Mouse (Mus musculus): ENCODE data around the gene Edf1. TPM values are rescaled to one million over a fixed set of nuclear protein-coding genes. Genes with fewer than 3 reads are reported as not detected.

The Edf1 gene
- polyA plus RNA-seq, 1 experiment from 2014 or later = 496 TPM

DNA sequence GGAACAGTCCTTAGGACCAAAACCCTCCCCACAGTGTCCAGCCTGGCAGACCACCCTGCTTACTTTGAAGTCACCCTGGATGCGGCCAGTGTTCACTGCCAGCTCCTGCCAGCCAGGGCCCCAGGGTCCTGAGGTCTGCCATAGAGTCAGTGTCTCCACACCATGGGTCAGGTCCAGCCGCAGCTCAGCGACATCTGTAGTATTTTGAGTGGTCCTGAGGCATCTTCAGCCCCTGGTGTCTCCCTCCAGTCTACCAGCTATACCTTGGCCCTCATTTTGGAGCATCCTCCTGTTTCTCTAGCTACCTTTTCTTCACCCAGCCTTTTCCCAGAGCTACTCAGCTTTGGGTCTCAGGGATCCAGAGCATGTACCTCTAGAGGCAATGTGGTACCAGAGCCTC is 11.7 kb downstream of the Edf1 start:
- TF ChIP-seq CTCF (IDR thresholded peaks at IDR 0.05; ENCODE audit: low read depth) = no peak
- H3K36me3 ChIP-seq (ENCODE audit: control insufficient read depth, insufficient read depth) = peaks cover 51% of the 10 kb centered on the region
- H3K9ac ChIP-seq (ENCODE audit: low read depth, low read length) = peak overlapping the region; percentile 51; the same call in 1 of the 2 replicates
- peak overlapping the region; percentile 64 for H3K4me2 ChIP-seq (replicated peaks; ENCODE audit: low read depth)
- peak overlapping the region; percentile 46 for H3K4me3 ChIP-seq (ENCODE audit: low read depth, low read length)
- WGBS = 70% methylated on average over 3 of the region's 3 CpGs
- no peaks in the 10 kb centered on the region for H3K9me3 ChIP-seq (ENCODE audit: control insufficient read depth)
- ATAC-seq = no peak
- peak overlapping the region; percentile 91 for H3K27ac ChIP-seq (ENCODE audit: low read depth, low read length)
- H3K27me3 ChIP-seq (replicated peaks; ENCODE audit: control insufficient read depth, insufficient read depth, low read length) = no peaks in the 10 kb centered on the region
- 0 out of 2 replicates have a peak, but pooled peaks cover 3% of the 10 kb centered on the region for H3K4me1 ChIP-seq (replicated peaks; ENCODE audit: control insufficient read depth, insufficient read depth, low read length)

GRCm38 (mm10) chr2:25571221-25571620 is 13.6 kb downstream of the Edf1 start:
- H3K36me3 ChIP-seq (ENCODE audit: control insufficient read depth, insufficient read depth) = peaks cover 32% of the 10 kb centered on the region
- peak overlapping the region; percentile 91 for H3K27ac ChIP-seq (ENCODE audit: low read depth, low read length)
- H3K27me3 ChIP-seq (replicated peaks; ENCODE audit: control insufficient read depth, insufficient read depth, low read length) = 0 out of 2 replicates have a peak, but pooled peaks cover under 1% of the 10 kb centered on the region
- peak overlapping the region; percentile 46 for H3K4me3 ChIP-seq (ENCODE audit: low read depth, low read length)
- TF ChIP-seq CTCF (IDR thresholded peaks at IDR 0.05; ENCODE audit: low read depth) = no peak
- peaks cover 9% of the 10 kb centered on the region; the same call in 1 of the 2 replicates for H3K4me1 ChIP-seq (replicated peaks; ENCODE audit: control insufficient read depth, insufficient read depth, low read length)
- H3K9ac ChIP-seq (ENCODE audit: low read depth, low read length) = peak overlapping the region; percentile 51
- H3K9me3 ChIP-seq (ENCODE audit: control insufficient read depth) = no peaks in the 10 kb centered on the region
- peak overlapping the region; percentile 64 for H3K4me2 ChIP-seq (replicated peaks; ENCODE audit: low read depth)
- ATAC-seq = peak; percentile 53
- WGBS = 49% methylated on average over 4 of the region's 4 CpGs

GRCm38 (mm10) chr2:25573068-25573467 is 15.4 kb downstream of the Edf1 start:
- ATAC-seq = peak; percentile 44
- no peaks in the 10 kb centered on the region for H3K9me3 ChIP-seq (ENCODE audit: control insufficient read depth)
- H3K4me1 ChIP-seq (replicated peaks; ENCODE audit: control insufficient read depth, insufficient read depth, low read length) = peaks cover 18% of the 10 kb centered on the region; the same call in 1 of the 2 replicates
- 35% methylated on average over 2 of the region's 2 CpGs for WGBS
- peaks cover 18% of the 10 kb centered on the region for H3K36me3 ChIP-seq (ENCODE audit: control insufficient read depth, insufficient read depth)
- H3K4me2 ChIP-seq (replicated peaks; ENCODE audit: low read depth) = peak overlapping the region; percentile 89
- 0 out of 2 replicates have a peak, but pooled peaks have one; percentile 4 for TF ChIP-seq CTCF (IDR thresholded peaks at IDR 0.05; ENCODE audit: low read depth)
- H3K9ac ChIP-seq (ENCODE audit: low read depth, low read length) = no peak overlapping the region
- H3K27me3 ChIP-seq (replicated peaks; ENCODE audit: control insufficient read depth, insufficient read depth, low read length) = peaks cover 18% of the 10 kb centered on the region
- H3K4me3 ChIP-seq (ENCODE audit: low read depth, low read length) = peak overlapping the region; percentile 50; the same call in 1 of the 2 replicates
- peak overlapping the region; percentile 91 for H3K27ac ChIP-seq (ENCODE audit: low read depth, low read length)

DNA sequence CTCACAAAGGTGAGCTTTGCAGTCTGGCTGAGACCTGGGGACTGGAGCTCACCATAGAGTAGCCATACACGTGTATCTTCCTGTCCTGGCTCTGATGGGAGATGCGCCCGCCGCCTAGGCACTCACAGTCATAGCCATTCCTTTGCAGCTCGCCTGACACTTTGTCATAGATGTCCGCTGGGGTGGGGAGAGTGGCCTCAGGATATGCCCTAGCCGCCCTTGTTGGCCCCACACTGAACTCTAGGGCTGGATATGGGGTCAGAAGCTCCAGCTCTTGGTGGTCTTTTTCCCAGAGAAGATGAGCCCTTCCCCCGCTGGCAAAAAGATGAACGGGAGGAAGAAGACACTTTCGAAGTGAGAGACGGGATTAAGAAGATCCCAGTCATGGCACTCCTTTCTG is 16.5 kb downstream of the Edf1 start:
- ATAC-seq = no peak
- WGBS = 5% methylated on average over 11 of the region's 11 CpGs
- no peaks in the 10 kb centered on the region for H3K9me3 ChIP-seq (ENCODE audit: control insufficient read depth)
- H3K4me2 ChIP-seq (replicated peaks; ENCODE audit: low read depth) = peak overlapping the region; percentile 89
- no peak for TF ChIP-seq CTCF (IDR thresholded peaks at IDR 0.05; ENCODE audit: low read depth)
- H3K4me3 ChIP-seq (ENCODE audit: low read depth, low read length) = peak overlapping the region; percentile 50
- H3K27ac ChIP-seq (ENCODE audit: low read depth, low read length) = peak overlapping the region; percentile 91
- peaks cover 29% of the 10 kb centered on the region for H3K27me3 ChIP-seq (replicated peaks; ENCODE audit: control insufficient read depth, insufficient read depth, low read length)
- H3K9ac ChIP-seq (ENCODE audit: low read depth, low read length) = peak overlapping the region; percentile 61
- peaks cover 9% of the 10 kb centered on the region; the same call in 1 of the 2 replicates for H3K36me3 ChIP-seq (ENCODE audit: control insufficient read depth, insufficient read depth)
- H3K4me1 ChIP-seq (replicated peaks; ENCODE audit: control insufficient read depth, insufficient read depth, low read length) = peaks cover 25% of the 10 kb centered on the region; the same call in 1 of the 2 replicates

- WGBS = under 1% methylated on average over 40 of the region's 45 CpGs
- H3K4me2 ChIP-seq (replicated peaks; ENCODE audit: low read depth) = peak within 1 kb of the TSS; percentile 89
- no peaks in the 10 kb centered on the region for H3K9me3 ChIP-seq (ENCODE audit: control insufficient read depth)
- peaks cover 3% of the 10 kb centered on the region; the same call in 1 of the 2 replicates for H3K36me3 ChIP-seq (ENCODE audit: control insufficient read depth, insufficient read depth)
- H3K9ac ChIP-seq (ENCODE audit: low read depth, low read length) = peak within 1 kb of the TSS; percentile 61
- peak; percentile 88 for ATAC-seq
- H3K27ac ChIP-seq (ENCODE audit: low read depth, low read length) = peak within 1 kb of the TSS; percentile 91
- peaks cover 35% of the 10 kb centered on the region for H3K27me3 ChIP-seq (replicated peaks; ENCODE audit: control insufficient read depth, insufficient read depth, low read length)
- no peak; the same call in 1 of the 2 replicates for TF ChIP-seq CTCF (IDR thresholded peaks at IDR 0.05; ENCODE audit: low read depth)
- H3K4me1 ChIP-seq (replicated peaks; ENCODE audit: control insufficient read depth, insufficient read depth, low read length) = peaks cover 29% of the 10 kb centered on the region; the same call in 1 of the 2 replicates
- peak within 1 kb of the TSS; percentile 50 for H3K4me3 ChIP-seq (ENCODE audit: low read depth, low read length)
Observed at GRCm38 (mm10) chr2:25574579-25575431, 17.2 kb downstream of the Edf1 start, which contains the start of the genes Mamdc4 and Phpt1. TSS of gene Mamdc4 (minus strand) at chr2:25574845. TSS of gene Phpt1 (minus strand) at chr2:25575224.

GRCm38 (mm10) chr2:25575432-25576027 is 17.9 kb downstream of the Edf1 start:
- H3K9ac ChIP-seq (ENCODE audit: low read depth, low read length) = peak overlapping the region; percentile 61
- ATAC-seq = no peak
- peak overlapping the region; percentile 89 for H3K4me2 ChIP-seq (replicated peaks; ENCODE audit: low read depth)
- 12% methylated on average over 21 of the region's 21 CpGs for WGBS
- H3K27ac ChIP-seq (ENCODE audit: low read depth, low read length) = peak overlapping the region; percentile 91
- TF ChIP-seq CTCF (IDR thresholded peaks at IDR 0.05; ENCODE audit: low read depth) = 0 out of 2 replicates have a peak, but pooled peaks have one; percentile 8
- H3K4me1 ChIP-seq (replicated peaks; ENCODE audit: control insufficient read depth, insufficient read depth, low read length) = peaks cover 30% of the 10 kb centered on the region; the same call in 1 of the 2 replicates
- no peaks in the 10 kb centered on the region for H3K36me3 ChIP-seq (ENCODE audit: control insufficient read depth, insufficient read depth)
- no peaks in the 10 kb centered on the region for H3K9me3 ChIP-seq (ENCODE audit: control insufficient read depth)
- H3K4me3 ChIP-seq (ENCODE audit: low read depth, low read length) = peak overlapping the region; percentile 50
- peaks cover 43% of the 10 kb centered on the region for H3K27me3 ChIP-seq (replicated peaks; ENCODE audit: control insufficient read depth, insufficient read depth, low read length)
